Mouse (Mus musculus): ENCODE measurements around the gene Cdc27. TPM values are rescaled to one million over a fixed set of nuclear protein-coding genes. Genes with fewer than 3 reads are reported as not detected.
A peak's percentile ranks its signal among the peaks of the same experiment; 100 is the strongest.

The Cdc27 gene
- total and polyA plus RNA-seq, 3 experiments: 2.2 to 76.1 (median 69.2) TPM

DNA sequence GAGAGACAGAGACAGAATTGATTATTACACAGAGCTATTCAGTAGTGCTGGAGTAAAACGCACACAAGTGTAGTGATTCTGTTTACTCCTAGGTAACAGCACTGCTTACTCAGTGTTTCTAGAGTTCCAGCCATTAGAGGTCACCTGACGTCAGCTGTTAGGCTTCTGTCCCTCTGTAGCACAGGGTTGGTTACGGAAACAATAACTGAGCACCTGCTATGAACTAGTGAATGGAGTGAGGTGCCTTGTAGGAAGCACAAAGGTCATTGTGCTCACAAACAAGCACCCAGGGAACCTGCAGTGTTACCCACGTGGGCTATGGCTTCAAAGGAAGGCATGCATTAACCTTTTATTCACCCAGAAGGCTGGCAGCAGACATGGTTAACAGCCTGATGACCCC lies 70.9 kb downstream of the Cdc27 start:
- no peak for DNase-seq

DNA sequence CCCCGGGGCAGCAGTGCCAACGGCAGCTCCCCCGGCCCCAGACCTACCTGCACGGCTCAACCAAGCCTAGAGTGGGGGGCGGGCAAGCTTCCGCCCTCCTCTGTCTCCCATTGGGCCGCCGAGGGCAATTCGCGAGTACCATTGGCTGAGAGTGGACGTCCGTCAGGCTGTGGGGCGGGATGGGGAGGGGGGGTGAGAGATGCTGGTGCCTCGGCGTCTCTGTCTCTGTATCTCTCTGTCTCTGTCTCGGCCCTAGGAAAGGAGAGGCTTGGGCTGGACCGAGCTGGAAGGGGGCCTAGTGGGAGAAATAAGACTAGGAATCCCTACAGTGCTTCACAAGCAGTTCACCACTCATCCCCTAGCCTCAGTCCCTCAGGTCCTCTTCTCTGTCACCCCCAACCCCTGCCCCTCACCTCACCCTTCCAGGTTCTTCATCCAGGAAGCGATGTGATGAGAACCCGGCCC lies 81.0 kb downstream of the Cdc27 start:
- peak; percentile 96 for DNase-seq

- no peak for DNase-seq
Observed at GRCm38 (mm10) chr11:104468751-104469268, 81.6 kb downstream of the Cdc27 start, which contains the start of gene Kansl1. Kansl1 (minus strand) TSS chr11:104468861.

DNA sequence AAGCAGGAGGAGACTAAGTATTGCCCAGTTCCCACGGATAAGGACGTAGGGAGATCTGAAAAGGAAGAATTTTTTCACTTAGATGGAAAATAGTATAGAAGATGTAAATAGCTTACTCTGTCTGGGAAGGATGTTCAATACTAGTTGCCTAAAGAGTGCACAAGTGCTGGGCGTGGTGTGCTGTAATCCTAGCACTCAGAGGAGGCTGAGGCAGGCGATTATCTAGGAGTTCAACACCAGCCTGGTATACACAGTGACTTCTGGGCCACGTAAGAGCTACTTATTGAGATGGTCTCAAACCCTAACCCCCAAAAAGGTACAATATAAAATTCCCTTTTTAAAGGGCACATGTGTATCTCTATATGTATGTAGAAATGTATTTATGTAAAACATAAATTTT lies 82.7 kb downstream of the Cdc27 start:
- DNase-seq: no peak

- peak; percentile 38 for DNase-seq
Observed at GRCm38 (mm10) chr11:104461551-104461950, 88.9 kb downstream of the Cdc27 start.

GRCm38 (mm10) chr11:104459671-104460070 lies 90.7 kb downstream of the Cdc27 start:
- no peak for DNase-seq

DNA sequence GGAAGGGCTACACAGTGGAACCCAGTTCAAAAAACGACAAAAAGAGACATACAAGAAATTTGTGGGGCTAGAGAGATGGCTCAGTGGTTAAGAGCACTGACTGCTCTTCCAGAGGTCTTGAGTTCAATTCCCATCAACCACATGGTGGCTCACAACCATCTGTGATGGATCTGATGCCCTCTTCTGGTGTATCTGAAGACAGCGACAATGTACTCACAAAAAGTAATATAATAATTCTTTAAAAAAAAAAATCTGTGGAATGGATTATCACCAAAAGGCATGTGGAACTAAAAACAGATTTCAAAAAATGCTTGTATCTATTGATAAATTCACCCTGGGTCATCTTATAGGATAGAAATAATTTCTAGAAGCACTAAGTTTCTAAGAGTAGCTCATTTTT lies 91.9 kb downstream of the Cdc27 start:
- DNase-seq: no peak

Other genes starting within 250 kb of the Cdc27 start
- 10 to 100 TPM; 45.1 to 53.3 TPM for gene Kansl1, start 81.8 kb downstream of the Cdc27 start, total RNA-seq (2021)
- 128 and 133 TPM in 2 replicates for gene Kansl1, start 81.8 kb downstream of the Cdc27 start, polyA plus RNA-seq (2012; rRNA removed)
- 1 to 10 TPM; 2.2 to 3.1 TPM for gene Myl4, start within 50 bp of the Cdc27 start, total RNA-seq (2021)
- 0.40 and 1.6 TPM in 2 replicates for gene Myl4, start within 50 bp of the Cdc27 start, polyA plus RNA-seq (2012; rRNA removed)
- 10 to 100 TPM in 1 of 2 experiments, 1 to 10 TPM in 1; 4.9 to 11.2 TPM for gene Itgb3, start 57.4 kb upstream of the Cdc27 start, total RNA-seq (2021)
- gene Itgb3, start 57.4 kb upstream of the Cdc27 start, polyA plus RNA-seq (2012; rRNA removed): 3.3 and 3.7 TPM in 2 replicates
- under 1 TPM; 0.03 to 0.07 TPM for gene Gm11639, start 135.1 kb upstream of the Cdc27 start, total RNA-seq (2021)
- not detected in 2 replicates for gene Gm11639, start 135.1 kb upstream of the Cdc27 start, polyA plus RNA-seq (2012; rRNA removed)

All from adrenal gland, adult 2 months (tissue).